ENCODE assay signal across 9 mouse cellular contexts in the genomic region with DNA sequence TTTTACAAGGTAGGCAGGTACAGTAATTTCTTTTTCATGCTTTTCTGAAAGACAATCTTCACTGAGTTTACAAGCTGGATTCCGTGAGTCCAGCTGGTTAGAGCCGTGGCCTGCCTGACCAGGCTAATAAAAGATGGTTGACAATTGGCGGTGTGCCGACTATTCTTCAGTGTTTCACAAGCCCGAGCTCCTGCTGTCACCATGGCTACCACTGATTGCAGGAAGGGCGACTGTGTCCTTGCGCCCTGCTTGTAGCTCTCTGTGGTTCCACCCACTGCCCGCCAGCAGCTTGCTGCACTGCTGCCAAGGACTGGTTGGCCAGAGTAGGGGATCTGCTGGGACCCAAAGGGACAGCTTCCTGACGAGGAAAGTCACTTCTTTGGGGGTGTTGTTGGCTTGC. TPM values are rescaled to one million over a fixed set of nuclear protein-coding genes. Genes with fewer than 3 reads are reported as not detected.
DNase-seq lines count a peak whose midpoint lies in the region; ATAC-seq lines count a peak whose summit lies in the region.
"Had no signal": no experiment of that assay in that cellular context is flagged by ENCODE, and none has a peak within 500 bp of the region (broad histone marks: within the 10 kb centered on the region; RNA-seq: fewer than 3 reads in every experiment).

No protein-coding gene starts in this region.

- no peaks in the 10 kb centered on the region for H3K9me3 ChIP-seq in hindbrain, embryonic 12.5 days (replicated peaks)

- 34% methylated on average over 9 of the region's 9 CpGs for WGBS in hindbrain, embryonic 12.5 days

- ATAC-seq in hindbrain, embryonic 12.5 days (ENCODE audit: low FRiP score), result peak; percentile 87
- no peak for ATAC-seq in monocyte, adult 5-6 weeks (replicated peaks; ENCODE audit: insufficient number of reproducible peaks, low FRiP score, low TSS enrichment, poor library complexity, severe bottlenecking)
- ATAC-seq: Patski had no signal

- no peaks in the 10 kb centered on the region for H3K27me3 ChIP-seq in hindbrain, embryonic 12.5 days
- H3K27me3 ChIP-seq: Patski had no signal

- peaks cover 22% of the 10 kb centered on the region for H3K4me1 ChIP-seq in hindbrain, embryonic 12.5 days

- H3K4me2 ChIP-seq in hindbrain, embryonic 12.5 days (replicated peaks), result peak overlapping the region; percentile 19

- H3K36me3 ChIP-seq in hindbrain, embryonic 12.5 days, result 0 out of 2 replicates have a peak, but pooled peaks cover 2% of the 10 kb centered on the region

- H3K27ac ChIP-seq in hindbrain, embryonic 12.5 days, result peak overlapping the region; percentile 83

- no peak overlapping the region for H3K4me3 ChIP-seq in hindbrain, embryonic 12.5 days

- H3K9ac ChIP-seq in hindbrain, embryonic 12.5 days, result no peak overlapping the region

- DNase-seq in Muller cell, postnatal 12 days (ENCODE audit: inconsistent ontology term), result peak; percentile 89
- DNase-seq in brain, embryonic 18.5 days (ENCODE audit: low read depth, low spot score), result peak; percentile 72
- DNase-seq in gastrocnemius, adult 18-20 months (ENCODE audit: low spot score), result peak; percentile 61
- DNase-seq in layer of hippocampus, adult 8-10 months (ENCODE audit: low spot score in 2 of 2), result peak; percentile 79 to 83
- peak; percentile 89 for DNase-seq in lung, postnatal 14 days
- DNase-seq in right cerebral cortex, postnatal 25 days, result peak; percentile 50

RNA-seq across cellular contexts. Expression of gene Acacb, which starts 7.2 kb away (rescaled TPM):
- total RNA-seq in gastrocnemius, adult 18-20 months (2021), result 100 to 1,000 TPM; 154 to 158 TPM
- polyA plus RNA-seq in hindbrain, embryonic 12.5 days (2016; fragmentation: Nextera tagmentation; extraction: Ambion mirVana), result 2.4 and 3.4 TPM in 2 replicates
- total RNA-seq in layer of hippocampus, adult 8-10 months (2022), result 1 to 10 TPM; 6.1 to 7.4 (median 6.6) TPM
- 0.10 to 0.21 TPM (median 0.19 TPM) in 3 replicates for total RNA-seq in monocyte, adult 5-6 weeks (2017)

RNA-seq across cellular contexts. Expression of gene Ung, which starts 9.0 kb away (rescaled TPM):
- 1 to 10 TPM; 6.0 to 9.2 TPM for total RNA-seq in gastrocnemius, adult 18-20 months (2021)
- 25.7 and 26.2 TPM in 2 replicates for polyA plus RNA-seq in hindbrain, embryonic 12.5 days (2016; fragmentation: Nextera tagmentation; extraction: Ambion mirVana)
- total RNA-seq in layer of hippocampus, adult 8-10 months (2022), result 1 to 10 TPM; 1.7 to 2.3 (median 1.9) TPM
- total RNA-seq in monocyte, adult 5-6 weeks (2017), result 1.9 to 4.0 TPM (median 2.7 TPM) in 3 replicates

RNA-seq across cellular contexts. Expression of gene Alkbh2, which starts 11.2 kb away (rescaled TPM):
- total RNA-seq in gastrocnemius, adult 18-20 months (2021), result 1 to 10 TPM in 1 of 2 experiments, under 1 TPM in 1; 0.53 to 1.0 TPM
- polyA plus RNA-seq in hindbrain, embryonic 12.5 days (2016; fragmentation: Nextera tagmentation; extraction: Ambion mirVana), result 7.0 and 7.6 TPM in 2 replicates
- 1 to 10 TPM; 3.8 to 6.5 (median 5.5) TPM for total RNA-seq in layer of hippocampus, adult 8-10 months (2022)
- 1.6 to 12.8 TPM (median 8.9 TPM) in 3 replicates for total RNA-seq in monocyte, adult 5-6 weeks (2017)

RNA-seq across cellular contexts. Expression of gene Svop, which starts 47.8 kb away (rescaled TPM):
- not detected for total RNA-seq in gastrocnemius, adult 18-20 months (2021)
- polyA plus RNA-seq in hindbrain, embryonic 12.5 days (2016; fragmentation: Nextera tagmentation; extraction: Ambion mirVana), result 55.6 and 56.1 TPM in 2 replicates
- total RNA-seq in layer of hippocampus, adult 8-10 months (2022), result 100 to 1,000 TPM; 146 to 171 (median 153) TPM
- total RNA-seq in monocyte, adult 5-6 weeks (2017), result not detected in 3 replicates

Comparison
In these comparisons a context has a peak if more than half of its experiments do, and no peak if none do; other contexts are left out.
1. RNA of gene Acacb, which starts 7.2 kb away (total RNA-seq): 154 to 158 TPM in gastrocnemius, adult 18-20 months; 6.1 to 7.4 TPM in layer of hippocampus, adult 8-10 months and 0.10 to 0.21 TPM in monocyte, adult 5-6 weeks; every median in the first group is over 10 times any median in the second.
2. Peak in every context shown above with its lines, with median percentiles within 50 percentile points of each other: DNase-seq.